Mouse (Mus musculus) hindbrain, embryonic 14.5 days (tissue): ENCODE data around the gene Theg. TPM values are rescaled to one million over a fixed set of nuclear protein-coding genes. Genes with fewer than 3 reads are reported as not detected.

ENCODE experiments used
- ATAC-seq: fragments of 200-750 bp; cut with Nextera tagmentation; 2 replicates; pipeline ENCODE4 v1.8.0; 2017; ENCODE audit warnings: moderate number of reproducible peaks, mild to moderate bottlenecking, moderate TSS enrichment, moderate library complexity; ENCODE audit not compliant: low FRiP score
- DNase-seq: peaks from one replicate; pipeline ENCODE4 v3.0.0-alpha.2; 2015; ENCODE audit warnings: low spot score
- H3K27ac ChIP-seq: fragments of 300-500 bp; sonication (generic); 2 replicates; pipeline ENCODE4 v1.5.1; 2014; ENCODE audit warnings: mild to moderate bottlenecking, moderate library complexity
- H3K27me3 ChIP-seq: fragments of 300-500 bp; sonication (generic); 2 replicates; pipeline ENCODE4 v1.6.1; 2014; ENCODE audit warnings: mild to moderate bottlenecking, low read length, mixed read lengths; ENCODE audit not compliant: control insufficient read depth, insufficient read depth
- H3K36me3 ChIP-seq: fragments of 300-500 bp; sonication (generic); replicated peaks from 2 replicates; pipeline ENCODE4 v1.6.1; 2014; ENCODE audit not compliant: control insufficient read depth, insufficient read depth
- H3K4me1 ChIP-seq: fragments of 300-500 bp; sonication (generic); replicated peaks from 2 replicates; pipeline ENCODE4 v1.6.1; 2014; ENCODE audit warnings: antibody characterized with exemption, low read length, mixed read lengths; ENCODE audit not compliant: control insufficient read depth, insufficient read depth
- H3K4me2 ChIP-seq: fragments of 300-500 bp; sonication (generic); replicated peaks from 2 replicates; pipeline ENCODE4 v1.6.1; 2014; ENCODE audit warnings: mild to moderate bottlenecking, moderate library complexity
- H3K4me3 ChIP-seq: fragments of 300-500 bp; sonication (generic); replicated peaks from 2 replicates; pipeline ENCODE4 v1.5.1; 2014; ENCODE audit warnings: mild to moderate bottlenecking, low read length
- H3K9ac ChIP-seq: fragments of 300-500 bp; sonication (generic); 2 replicates; pipeline ENCODE4 v1.6.1; 2014
- H3K9me3 ChIP-seq: fragments of 300-500 bp; sonication (generic); 2 replicates; pipeline ENCODE4 v1.6.1; 2016; ENCODE audit warnings: low read length; ENCODE audit not compliant: control insufficient read depth
- WGBS: fragments of 180-500 bp; shearing (Covaris S2); extraction: QIAGEN DNeasy Blood & Tissue Kit; methylation state at CpG from one replicate; pipeline ENCODE4 v1.1.7; 2014; 5-methylcytosine and 5-hydroxymethylcytosine counted together
- polyA plus RNA-seq: library from polyadenylated mRNA; unstranded; fragments of >200 nt; fragmentation: Nextera tagmentation; extraction: Ambion mirVana; gene quantifications from 2 replicates; pipeline ENCODE4 v1.2.1, GENCODE M21; 2014

Gene Theg
- polyA plus RNA-seq, 1 experiment from 2014 or later: not detected

GRCm38 (mm10) chr10:79537781-79538180, 49.4 kb downstream of the Theg start:
- 86% methylated on average over 2 of the region's 2 CpGs for WGBS
- H3K27me3 ChIP-seq: 0 out of 2 replicates have a peak, but pooled peaks cover 4% of the 10 kb centered on the region
- ATAC-seq (no peak), DNase-seq (no peak)
- H3K27ac ChIP-seq: no peak overlapping the region
- no peaks in the 10 kb centered on the region for H3K9me3 ChIP-seq
- peaks cover 5% of the 10 kb centered on the region for H3K4me1 ChIP-seq
- H3K4me2 ChIP-seq: no peak overlapping the region
- peaks cover 51% of the 10 kb centered on the region for H3K36me3 ChIP-seq
- H3K9ac ChIP-seq: no peak overlapping the region
- no peak overlapping the region for H3K4me3 ChIP-seq

DNA sequence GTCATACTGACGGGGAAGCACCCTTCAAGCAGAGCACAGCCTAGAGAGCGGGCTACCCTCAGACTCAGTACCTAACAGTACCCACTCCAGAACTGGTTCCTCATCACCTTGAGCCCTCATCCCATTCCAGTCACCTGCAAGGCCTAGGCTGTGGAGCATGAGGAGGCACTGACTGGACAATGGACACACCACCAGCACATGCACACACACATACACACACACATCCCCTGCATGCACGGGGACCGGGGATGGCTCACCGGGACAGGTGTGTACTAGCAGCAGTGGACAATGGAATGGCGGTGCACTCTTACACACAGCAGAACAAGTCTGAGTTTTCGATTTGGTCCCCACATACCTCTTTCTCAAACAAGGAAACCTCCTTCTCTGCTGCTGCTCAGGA, 49.9 kb downstream of the Theg start:
- Histone ChIP-seq H3K4me2 (no peak overlapping the region), H3K27ac (no peak overlapping the region), H3K27me3 (0 out of 2 replicates have a peak, but pooled peaks cover 4% of the 10 kb centered on the region), H3K9me3 (no peaks in the 10 kb centered on the region), H3K36me3 (peaks cover 46% of the 10 kb centered on the region), H3K4me1 (peaks cover 5% of the 10 kb centered on the region), H3K9ac (no peak overlapping the region), H3K4me3 (no peak overlapping the region)
- ATAC-seq (no peak), DNase-seq (no peak)
- WGBS: 91% methylated on average over 7 of the region's 7 CpGs

DNA sequence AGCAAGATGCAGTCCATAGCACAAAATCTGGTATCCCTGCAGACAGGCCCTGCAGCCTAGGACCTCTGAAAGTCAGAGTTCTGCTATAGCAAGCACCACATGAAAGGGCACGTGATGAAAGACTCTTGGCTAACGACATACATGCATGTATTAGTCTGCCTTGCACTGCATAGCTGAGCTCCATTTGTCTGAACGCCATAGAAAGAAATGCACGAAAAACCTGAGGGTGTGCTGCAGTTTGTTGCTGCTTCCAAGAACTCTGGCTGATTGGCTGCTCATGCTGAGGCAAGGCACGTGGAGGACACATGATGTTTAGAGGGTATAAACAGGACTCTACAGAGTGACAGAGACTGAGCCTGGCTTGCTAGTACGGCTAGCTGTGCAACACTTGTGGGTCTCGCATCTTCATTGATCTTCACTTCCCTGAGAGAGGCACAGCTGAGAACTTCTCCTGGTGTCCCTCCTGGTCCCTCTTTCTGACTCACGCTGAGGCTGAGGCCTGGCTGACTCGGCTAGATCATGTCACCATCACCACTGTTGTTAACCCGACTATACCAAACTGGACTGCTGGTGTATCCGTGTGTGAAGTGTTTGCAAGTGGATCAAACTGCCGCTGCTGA, 50.6 kb downstream of the Theg start:
- ATAC-seq (no peak), DNase-seq (no peak)
- Histone ChIP-seq H3K27me3 (0 out of 2 replicates have a peak, but pooled peaks cover 4% of the 10 kb centered on the region), H3K9ac (no peak overlapping the region), H3K4me2 (no peak overlapping the region), H3K4me3 (no peak overlapping the region), H3K36me3 (peaks cover 39% of the 10 kb centered on the region), H3K27ac (no peak overlapping the region), H3K9me3 (no peaks in the 10 kb centered on the region), H3K4me1 (peaks cover 5% of the 10 kb centered on the region)
- WGBS: 83% methylated on average over 12 of the region's 12 CpGs

DNA sequence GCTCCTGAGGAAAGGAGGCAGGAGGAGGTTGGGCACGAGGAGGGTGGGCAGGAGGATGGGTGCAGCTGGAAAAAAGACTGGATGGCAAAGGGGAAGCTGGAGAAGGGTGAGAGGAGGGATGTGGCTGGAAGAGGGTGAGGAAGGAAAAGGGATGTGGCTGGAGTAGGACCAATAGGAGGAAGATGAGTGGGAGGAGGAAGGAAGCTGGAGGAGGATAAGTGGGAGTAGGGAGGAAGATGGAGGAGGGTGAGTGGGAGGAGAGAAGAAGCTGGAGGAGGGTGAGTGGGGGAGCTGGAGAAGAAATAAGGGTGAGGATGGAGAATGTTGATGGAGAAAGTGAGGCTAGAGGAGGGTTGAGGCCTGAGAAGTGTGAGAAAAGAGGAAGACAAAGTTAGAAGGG, 51.7 kb downstream of the Theg start:
- peaks cover 27% of the 10 kb centered on the region for H3K36me3 ChIP-seq
- 0 out of 2 replicates have a peak, but pooled peaks cover 4% of the 10 kb centered on the region for H3K27me3 ChIP-seq
- no peak overlapping the region for H3K27ac ChIP-seq
- DNase-seq (no peak), ATAC-seq (no peak)
- H3K9me3 ChIP-seq: no peaks in the 10 kb centered on the region
- peaks cover 5% of the 10 kb centered on the region for H3K4me1 ChIP-seq
- no peak overlapping the region for H3K9ac ChIP-seq
- 76% methylated on average over 1 of the region's 1 CpGs for WGBS
- H3K4me3 ChIP-seq: no peak overlapping the region
- H3K4me2 ChIP-seq: no peak overlapping the region

GRCm38 (mm10) chr10:79534426-79534825, 52.7 kb downstream of the Theg start:
- Histone ChIP-seq H3K4me1 (peaks cover 5% of the 10 kb centered on the region), H3K36me3 (peaks cover 17% of the 10 kb centered on the region), H3K4me2 (no peak overlapping the region), H3K4me3 (no peak overlapping the region), H3K9me3 (no peaks in the 10 kb centered on the region), H3K27ac (no peak overlapping the region), H3K27me3 (0 out of 2 replicates have a peak, but pooled peaks cover 4% of the 10 kb centered on the region), H3K9ac (no peak overlapping the region)
- WGBS: 68% methylated on average over 2 of the region's 2 CpGs
- ATAC-seq (no peak; the same call in 1 of the 2 replicates), DNase-seq (no peak)

DNA sequence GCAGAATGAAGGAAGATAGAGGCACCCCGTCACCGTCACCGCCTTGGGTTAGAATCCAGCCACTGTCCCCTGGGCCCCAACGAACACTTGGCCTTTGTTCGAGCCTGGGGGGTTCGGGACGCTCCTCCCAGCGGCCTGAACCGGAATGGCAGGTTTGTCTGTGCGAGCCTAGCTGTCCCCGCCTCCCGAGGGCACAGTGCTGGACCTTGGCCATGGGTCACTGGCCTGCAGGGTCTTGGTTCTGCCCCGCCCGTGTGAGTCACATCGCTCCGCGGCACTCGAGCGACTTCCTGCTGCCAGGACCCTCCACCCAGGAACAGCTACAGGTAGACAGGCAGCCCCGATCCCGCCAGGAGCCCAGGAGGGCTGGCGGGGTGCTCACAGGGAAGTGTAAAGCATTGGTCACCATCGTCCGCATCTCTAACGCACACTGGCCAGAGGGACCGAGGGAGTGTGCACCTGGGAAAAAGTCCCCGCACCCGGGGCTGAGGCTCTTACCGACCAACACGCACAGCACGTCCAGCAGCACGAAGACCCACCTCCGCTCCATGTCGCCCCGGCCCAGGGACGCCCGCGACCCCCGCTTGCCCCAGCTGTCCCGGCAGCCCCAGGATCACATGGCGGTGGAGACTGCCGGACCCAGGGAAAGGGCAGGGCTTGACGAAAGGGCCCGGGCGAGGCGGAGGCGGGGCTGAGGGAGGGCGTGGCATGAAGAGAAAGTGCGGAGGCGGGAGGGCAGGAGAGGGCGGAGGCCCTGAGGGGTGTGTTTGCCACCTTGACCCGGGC, 53.8 kb downstream of the Theg start, which contains the start of gene Plpp2:
Gene Plpp2, minus strand, starts transcription at position 671 of the 786 bp plus-strand sequence.
- under 1% methylated on average over 52 of the region's 52 CpGs for WGBS
- ATAC-seq (peak; percentile 47), DNase-seq (peak; percentile 65)
- peaks cover 5% of the 10 kb centered on the region for H3K4me1 ChIP-seq
- H3K9me3 ChIP-seq: no peaks in the 10 kb centered on the region
- 0 out of 2 replicates have a peak, but pooled peaks cover 4% of the 10 kb centered on the region for H3K27me3 ChIP-seq
- peak within 1 kb of the TSS; percentile 47 for H3K4me3 ChIP-seq
- peak within 1 kb of the TSS; percentile 88 for H3K4me2 ChIP-seq
- peak within 1 kb of the TSS; percentile 61 for H3K9ac ChIP-seq
- 0 out of 2 replicates have a peak, but pooled peaks cover 7% of the 10 kb centered on the region for H3K36me3 ChIP-seq
- H3K27ac ChIP-seq: no peak within 1 kb of the TSS

DNA sequence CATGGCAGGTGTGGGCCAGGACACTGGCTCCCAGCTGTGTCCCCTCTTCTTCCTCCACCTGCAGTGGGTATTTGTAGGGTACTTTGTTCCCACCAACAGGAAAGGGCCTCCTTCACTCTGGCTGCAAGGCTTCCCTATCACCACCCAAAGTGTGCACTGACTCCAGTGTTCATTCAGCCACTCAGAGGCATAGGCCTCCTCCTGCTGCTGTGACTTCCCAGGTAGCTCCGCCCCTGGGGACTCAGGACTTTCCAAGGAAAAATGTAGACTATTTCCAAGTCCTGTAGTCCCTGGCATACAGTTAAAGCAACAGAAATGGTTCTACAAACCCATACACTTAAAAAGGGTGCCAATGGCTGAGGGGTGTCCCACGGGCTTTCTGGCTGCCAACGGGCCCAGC, 54.5 kb downstream of the Theg start:
- Histone ChIP-seq H3K27me3 (0 out of 2 replicates have a peak, but pooled peaks cover 4% of the 10 kb centered on the region), H3K4me1 (peaks cover 5% of the 10 kb centered on the region), H3K27ac (no peak overlapping the region), H3K9ac (peak overlapping the region; percentile 61), H3K9me3 (no peaks in the 10 kb centered on the region), H3K36me3 (0 out of 2 replicates have a peak, but pooled peaks cover 2% of the 10 kb centered on the region), H3K4me3 (peak overlapping the region; percentile 47), H3K4me2 (peak overlapping the region; percentile 88)
- DNase-seq (no peak), ATAC-seq (peak; percentile 1; the same call in 1 of the 2 replicates)
- WGBS: 22% methylated on average over 3 of the region's 3 CpGs

DNA sequence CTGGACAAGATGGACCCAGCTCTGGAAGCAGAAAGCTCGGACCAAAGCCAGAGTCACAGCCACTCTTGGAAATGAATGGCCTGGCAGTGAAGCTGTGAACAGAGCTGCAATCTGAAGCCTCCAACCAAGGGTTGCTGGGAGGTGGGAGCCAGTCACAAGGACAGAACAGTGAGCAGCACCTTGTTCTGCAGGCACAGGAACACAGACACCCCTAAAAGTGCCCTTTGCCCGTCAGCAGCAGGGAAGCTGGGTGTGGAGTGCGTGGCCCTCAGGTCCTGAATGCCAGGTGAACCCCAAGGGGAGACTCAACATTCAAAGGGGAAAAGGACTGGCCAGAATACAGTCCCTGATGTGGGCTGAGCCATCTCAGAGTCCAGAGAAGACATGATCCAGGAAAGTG, 55.5 kb downstream of the Theg start:
- no peak overlapping the region for H3K4me3 ChIP-seq
- no peak for DNase-seq
- H3K27me3 ChIP-seq: 0 out of 2 replicates have a peak, but pooled peaks cover 4% of the 10 kb centered on the region
- H3K27ac ChIP-seq: no peak overlapping the region
- 0 out of 2 replicates have a peak, but pooled peaks cover 6% of the 10 kb centered on the region for H3K36me3 ChIP-seq
- no peak overlapping the region for H3K4me2 ChIP-seq
- H3K4me1 ChIP-seq: peaks cover 5% of the 10 kb centered on the region
- no peak overlapping the region for H3K9ac ChIP-seq
- 87% methylated on average over 3 of the region's 3 CpGs for WGBS
- no peak for ATAC-seq
- no peaks in the 10 kb centered on the region for H3K9me3 ChIP-seq

GRCm38 (mm10) chr10:79530721-79531120, 56.4 kb downstream of the Theg start:
- ATAC-seq: no peak

More at GRCm38 (mm10) chr10:79530721-79531120, 56.4 kb downstream of the Theg start:
- H3K27ac ChIP-seq: no peak overlapping the region
- WGBS: 94% methylated on average over 13 of the region's 13 CpGs
- DNase-seq: no peak
- H3K27me3 ChIP-seq: 0 out of 2 replicates have a peak, but pooled peaks cover 4% of the 10 kb centered on the region
- H3K4me2 ChIP-seq: no peak overlapping the region
- H3K4me3 ChIP-seq: no peak overlapping the region
- H3K9ac ChIP-seq: no peak overlapping the region
- H3K4me1 ChIP-seq: peaks cover 5% of the 10 kb centered on the region
- 0 out of 2 replicates have a peak, but pooled peaks cover 7% of the 10 kb centered on the region for H3K36me3 ChIP-seq
- H3K9me3 ChIP-seq: no peaks in the 10 kb centered on the region
